Mouse (Mus musculus) urinary bladder, postnatal 25 days (tissue): Measurements from ENCODE around the gene Dnajc14.

Experiments
- DNase-seq: peaks from one replicate; pipeline ENCODE4 v3.0.0; 2022; ENCODE audit warnings: low spot score

The Dnajc14 gene

GRCm38 (mm10) chr10:128803771-128804270 lies at the start of gene Dnajc14:
Gene Dnajc14 (plus strand): TSS chr10:128804062.
- DNase-seq = peak; percentile 48

- DNase-seq = no peak
These were observed 31.0 kb upstream of the Dnajc14 start for GRCm38 (mm10) chr10:128772895-128773294.

GRCm38 (mm10) chr10:128773685-128774084 lies 30.2 kb upstream of the Dnajc14 start:
- DNase-seq = no peak

GRCm38 (mm10) chr10:128778441-128778840 lies 25.4 kb upstream of the Dnajc14 start:
- no peak for DNase-seq

- peak; percentile 64 for DNase-seq
These were observed 24.7 kb upstream of the Dnajc14 start for GRCm38 (mm10) chr10:128779011-128779795.

GRCm38 (mm10) chr10:128780200-128780599 lies 23.7 kb upstream of the Dnajc14 start:
- no peak for DNase-seq

GRCm38 (mm10) chr10:128790398-128791124 lies 13.3 kb upstream of the Dnajc14 start, which contains the start of gene Mmp19:
Gene Mmp19 (plus strand): TSS chr10:128790910.
- DNase-seq = no peak

GRCm38 (mm10) chr10:128792041-128792440 lies 11.8 kb upstream of the Dnajc14 start:
- no peak for DNase-seq

- DNase-seq = no peak
These were observed 10.6 kb upstream of the Dnajc14 start for GRCm38 (mm10) chr10:128793258-128793657.

- no peak for DNase-seq
These were observed 9.5 kb upstream of the Dnajc14 start for GRCm38 (mm10) chr10:128794391-128794790.

GRCm38 (mm10) chr10:128795581-128795980 lies 8.3 kb upstream of the Dnajc14 start:
- no peak for DNase-seq

- no peak for DNase-seq
These were observed 5.2 kb upstream of the Dnajc14 start for GRCm38 (mm10) chr10:128798676-128799075.

GRCm38 (mm10) chr10:128801981-128802495 lies 1.8 kb upstream of the Dnajc14 start:
- DNase-seq = no peak

- no peak for DNase-seq
These were observed 906 bp upstream of the Dnajc14 start for GRCm38 (mm10) chr10:128802956-128803355.

GRCm38 (mm10) chr10:128803361-128803760 lies 501 bp upstream of the Dnajc14 start:
- DNase-seq = no peak

- peak; percentile 61 for DNase-seq
These were observed 619 bp downstream of the Dnajc14 start, which contains the start of gene Tmem198b for GRCm38 (mm10) chr10:128804271-128805091. Gene Tmem198b (minus strand): TSS chr10:128804370.

GRCm38 (mm10) chr10:128805092-128806000 lies 1.5 kb downstream of the Dnajc14 start:
- peak; percentile 92 for DNase-seq

GRCm38 (mm10) chr10:128806086-128806485 lies 2.2 kb downstream of the Dnajc14 start:
- no peak for DNase-seq

GRCm38 (mm10) chr10:128807018-128807417 lies 3.2 kb downstream of the Dnajc14 start:
- no peak for DNase-seq

GRCm38 (mm10) chr10:128817033-128817432 lies 13.2 kb downstream of the Dnajc14 start, which contains the start of gene Sarnp:
Gene Sarnp (plus strand): TSS chr10:128817333.
- DNase-seq = no peak

- no peak for DNase-seq
These were observed 16.4 kb downstream of the Dnajc14 start for GRCm38 (mm10) chr10:128820217-128820616.
